Mouse (Mus musculus) embryo, embryonic 11.5 days (tissue): ENCODE measurements around the gene Abca6.
A peak's percentile ranks its signal among the peaks of the same experiment; 100 is the strongest.

Experiments
- DNase-seq: peaks from one replicate; pipeline ENCODE4 v3.0.0-alpha.2; 2012; ENCODE audit warnings: low read depth, low spot score

Abca6 gene

DNA sequence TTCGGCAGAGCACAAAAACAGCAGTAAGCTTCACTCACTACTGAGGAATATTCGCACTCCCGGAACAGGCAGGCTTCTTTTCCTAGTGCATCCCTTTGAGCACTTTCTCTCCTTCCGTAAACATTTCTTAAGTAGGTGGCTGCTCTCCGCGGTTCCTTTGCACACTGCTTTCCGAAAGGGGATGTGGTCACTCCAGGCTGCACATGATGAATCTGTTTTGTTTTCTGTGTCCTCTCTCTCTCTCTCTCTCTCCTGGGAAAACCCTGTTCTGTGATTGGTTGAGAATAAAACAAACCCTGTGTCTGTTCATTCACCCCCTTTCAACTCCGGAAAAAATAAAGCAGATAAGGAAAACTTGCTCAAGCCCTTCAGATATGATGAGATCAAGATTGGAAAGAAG lies at the start of gene Abca6:
TSS of gene Abca6 (minus strand) at position 243 of the 400 bp plus-strand sequence.
- no peak for DNase-seq

DNA sequence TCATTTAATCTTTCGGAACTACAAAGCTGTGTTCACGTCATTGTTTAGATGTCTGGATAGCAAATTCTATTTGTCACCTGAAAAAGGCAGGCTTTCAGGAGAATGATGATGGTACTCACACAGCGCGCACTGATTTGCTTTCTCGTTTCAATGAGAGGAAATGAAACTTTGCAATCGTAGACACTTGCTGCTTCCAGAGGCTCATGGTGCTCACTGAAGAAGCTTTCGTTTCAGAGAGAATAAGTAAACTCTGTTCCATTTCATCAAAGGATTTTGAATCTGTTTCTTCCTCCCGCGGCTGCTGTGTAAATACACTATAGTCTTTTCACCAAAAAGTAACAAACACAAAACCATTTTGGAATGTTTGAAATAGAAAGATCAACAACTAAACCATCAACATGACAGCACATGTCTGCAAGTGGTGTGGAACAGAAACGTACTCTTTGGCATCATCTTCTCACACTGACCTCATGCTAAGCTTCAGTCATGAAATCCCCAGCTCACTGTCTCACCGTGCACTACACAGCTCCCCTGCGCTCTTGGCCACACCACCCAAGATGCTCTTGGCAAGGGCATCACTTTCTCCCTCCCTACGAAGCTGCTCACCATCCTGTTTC lies 46.4 kb upstream of the Abca6 start:
- DNase-seq: no peak

DNA sequence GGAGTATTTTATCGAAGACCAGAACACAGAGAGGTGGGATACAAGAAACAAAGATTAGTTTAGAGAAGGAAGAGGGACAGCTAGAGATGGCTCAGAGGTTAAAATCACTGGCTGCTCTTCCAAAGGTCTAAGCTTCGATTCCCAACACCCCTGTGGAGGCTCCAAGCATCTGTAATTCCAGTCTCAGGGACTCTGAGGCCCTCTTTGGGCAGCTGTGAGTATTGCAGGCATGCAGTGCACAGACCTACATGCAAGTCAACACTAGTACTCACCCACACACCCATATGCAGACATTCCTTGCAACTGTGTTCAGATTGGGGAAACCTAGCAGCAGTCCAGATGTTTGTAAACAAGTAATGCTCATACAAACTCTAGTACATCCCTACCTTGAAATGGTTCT lies 39.0 kb upstream of the Abca6 start:
- DNase-seq: no peak

DNA sequence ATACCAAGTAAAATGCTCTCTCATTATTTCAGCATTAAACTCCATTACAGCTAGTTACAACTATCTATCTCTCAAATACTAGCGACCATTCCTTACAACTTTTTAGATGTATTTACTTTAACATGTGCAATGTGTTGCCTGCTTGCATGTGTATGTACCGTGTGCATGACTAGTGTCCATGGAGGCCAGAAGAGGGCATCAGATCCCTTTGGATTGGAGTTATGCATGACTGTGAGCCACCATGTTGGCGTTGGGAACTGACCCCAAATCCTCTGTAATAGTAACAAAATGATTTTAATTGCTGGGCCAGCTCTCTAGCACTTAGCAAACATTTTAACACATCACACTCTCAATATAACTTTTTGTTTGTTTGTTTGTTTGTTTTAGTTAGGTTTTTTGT lies 36.8 kb upstream of the Abca6 start:
- DNase-seq: no peak

DNA sequence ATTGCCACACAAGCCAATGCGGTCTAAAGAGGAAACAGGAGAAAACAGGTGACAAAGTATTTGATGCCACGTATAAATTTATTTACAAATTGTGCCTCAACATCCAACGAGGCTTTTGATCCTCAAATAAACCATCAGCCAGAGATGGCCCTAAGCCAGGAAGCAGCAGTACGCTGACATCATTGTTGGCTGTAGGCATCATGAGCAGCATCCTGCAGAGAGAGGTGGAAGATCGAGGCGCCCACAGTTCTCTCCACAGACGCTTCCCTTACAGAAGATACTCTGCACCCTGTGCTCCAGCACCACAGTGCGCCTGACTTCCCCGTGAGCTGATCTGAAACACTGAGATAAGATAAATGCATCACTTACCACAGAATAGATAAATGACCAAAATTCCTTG lies 36.1 kb upstream of the Abca6 start:
- no peak for DNase-seq

DNA sequence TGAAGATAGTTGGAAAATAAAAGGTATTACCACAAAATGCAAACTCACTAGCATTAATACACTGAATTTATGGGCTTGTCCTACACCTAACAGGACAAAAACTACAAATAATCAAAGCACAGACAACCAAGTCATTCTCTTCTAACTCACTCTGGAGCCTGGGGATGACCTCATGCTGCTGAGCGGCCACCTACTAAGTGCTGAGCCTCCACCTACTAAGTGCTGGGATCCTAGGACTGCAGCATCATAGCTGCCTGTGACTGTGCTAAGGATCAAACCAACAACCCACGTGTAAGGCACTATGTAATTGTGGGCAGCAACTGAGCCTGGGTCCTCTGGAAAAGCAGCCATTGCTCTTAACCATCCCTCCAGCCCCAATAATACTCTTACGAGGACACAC lies 34.8 kb upstream of the Abca6 start:
- no peak for DNase-seq

DNA sequence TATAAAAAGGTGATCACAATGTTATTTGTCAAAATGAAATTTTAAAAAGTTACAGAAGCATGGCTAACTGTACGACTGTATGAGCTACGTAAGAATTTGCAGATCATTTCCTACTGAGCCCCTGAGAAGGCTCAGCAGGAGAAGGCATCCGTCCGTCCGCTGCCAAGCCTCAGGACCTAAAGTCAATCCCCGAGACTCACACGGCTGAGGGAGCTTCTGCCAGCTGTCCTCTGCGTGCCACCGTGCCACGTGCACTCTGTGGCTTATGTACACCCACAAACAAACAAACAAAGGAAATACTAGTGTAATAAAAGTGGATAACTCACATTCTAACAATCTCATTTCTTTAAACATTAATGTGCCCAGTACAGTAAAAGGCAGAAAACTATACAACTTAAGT lies 33.3 kb upstream of the Abca6 start:
- DNase-seq: no peak

DNA sequence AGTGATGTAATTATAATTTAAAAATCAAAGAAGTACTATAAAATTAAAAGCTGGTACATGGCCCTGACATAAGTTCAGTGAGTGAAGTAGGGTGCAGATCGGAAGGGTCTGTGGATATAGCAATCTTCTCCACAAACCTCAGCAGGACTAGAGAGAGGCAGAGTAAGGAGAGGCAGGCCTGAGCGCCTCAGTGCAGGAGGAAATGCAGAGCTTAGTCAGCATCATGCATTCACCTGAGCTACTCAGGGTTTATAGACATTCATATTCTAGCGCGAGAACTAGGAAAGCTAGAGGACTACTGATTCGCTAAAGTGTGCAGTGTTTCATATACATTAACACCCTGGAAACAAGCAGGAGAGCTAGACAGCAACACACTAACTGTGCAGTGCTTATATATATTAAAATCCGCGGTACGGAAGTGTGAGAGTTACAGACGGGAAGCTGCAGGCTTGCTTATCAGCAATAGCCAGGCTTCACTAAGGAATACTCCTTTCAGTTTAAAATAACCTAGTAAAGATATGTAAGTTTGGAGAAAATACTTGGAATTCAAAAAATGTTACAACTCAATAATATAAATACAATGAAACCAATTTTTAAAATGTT lies 32.7 kb upstream of the Abca6 start:
- no peak for DNase-seq

DNA sequence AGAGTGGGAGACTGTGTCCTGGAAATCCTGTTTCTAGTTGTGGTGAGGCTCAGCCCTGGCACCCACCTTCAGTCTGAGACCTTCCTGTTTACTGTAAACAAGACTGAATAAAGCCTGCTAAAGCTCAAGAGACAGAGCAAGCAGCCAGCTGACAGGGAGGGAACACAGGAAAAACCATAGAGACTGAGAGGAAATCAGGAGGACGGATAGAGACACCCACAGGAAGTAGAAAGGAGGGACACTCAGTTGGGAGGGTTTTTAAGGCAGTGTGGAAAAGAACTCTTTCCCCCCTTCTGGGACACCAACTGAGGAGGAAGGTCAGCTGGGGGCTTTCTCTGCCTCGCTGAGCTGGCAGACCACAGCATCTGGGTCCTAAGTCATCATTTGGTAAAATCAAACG lies 23.2 kb upstream of the Abca6 start:
- no peak for DNase-seq

DNA sequence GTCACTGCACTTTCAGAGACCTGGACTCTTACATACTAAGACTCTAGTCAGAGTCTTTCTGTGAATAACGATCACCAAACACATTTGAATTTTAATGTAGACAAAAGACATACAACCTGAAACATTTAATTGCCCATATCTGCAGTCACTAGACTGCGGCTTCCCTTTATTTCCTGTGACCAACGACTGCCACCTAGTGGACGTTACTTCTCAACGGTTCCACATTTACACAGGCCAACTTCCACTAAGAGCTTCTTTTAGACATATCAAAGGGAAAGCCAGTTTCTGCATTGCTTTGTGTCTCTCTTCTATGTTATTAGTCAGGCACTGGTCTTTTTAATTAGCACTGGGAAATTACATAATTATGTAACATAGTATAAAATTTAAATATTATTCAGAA lies 20.2 kb upstream of the Abca6 start:
- DNase-seq: peak; percentile 73

DNA sequence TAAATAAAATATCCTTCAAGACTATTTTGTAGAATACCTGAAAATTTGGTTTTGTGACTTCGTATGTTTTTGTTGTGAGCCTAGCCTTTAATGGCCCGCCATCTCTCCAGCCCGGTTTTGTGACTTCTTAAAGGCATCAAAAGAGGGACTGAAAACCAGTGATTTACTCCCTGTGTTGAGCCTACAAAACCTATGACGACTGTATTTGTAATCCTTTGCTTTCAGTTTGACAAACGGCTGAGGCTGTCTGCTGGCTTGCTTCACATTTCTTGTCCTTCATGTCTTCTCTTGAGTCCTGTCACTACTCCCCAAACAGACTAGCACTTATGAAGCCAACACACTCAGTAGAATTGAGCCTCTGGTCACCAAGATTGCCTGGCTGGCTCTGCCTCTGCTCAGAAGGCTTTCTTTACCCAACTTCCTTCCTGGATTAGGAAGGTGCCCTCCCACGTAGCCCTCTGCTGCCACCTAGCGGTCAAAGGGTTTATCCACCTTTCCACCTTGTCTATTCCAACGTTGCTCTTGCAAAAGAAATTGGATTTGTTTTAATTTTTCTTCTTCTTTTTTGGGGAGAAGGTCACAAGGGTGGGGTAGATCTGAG lies 16.8 kb upstream of the Abca6 start:
- peak; percentile 77 for DNase-seq

DNA sequence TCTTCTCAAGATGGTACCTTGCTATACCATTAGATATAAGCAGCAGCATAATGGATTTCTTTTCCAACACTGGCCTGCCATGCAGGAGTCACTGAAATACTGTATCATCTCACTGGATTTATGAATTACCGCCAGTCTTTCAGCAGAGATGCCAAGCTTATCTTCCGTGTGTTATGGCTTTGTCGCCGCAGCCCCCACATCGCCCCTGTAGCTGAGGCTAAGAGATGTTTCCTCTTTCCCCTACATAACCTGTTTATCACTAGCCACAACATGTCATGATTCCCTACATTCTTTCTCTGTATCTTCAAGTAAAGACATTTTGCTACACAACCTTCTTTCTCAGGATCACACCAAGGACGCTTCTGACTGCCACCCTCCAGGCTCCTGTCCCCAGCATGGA lies 15.7 kb upstream of the Abca6 start:
- no peak for DNase-seq

DNA sequence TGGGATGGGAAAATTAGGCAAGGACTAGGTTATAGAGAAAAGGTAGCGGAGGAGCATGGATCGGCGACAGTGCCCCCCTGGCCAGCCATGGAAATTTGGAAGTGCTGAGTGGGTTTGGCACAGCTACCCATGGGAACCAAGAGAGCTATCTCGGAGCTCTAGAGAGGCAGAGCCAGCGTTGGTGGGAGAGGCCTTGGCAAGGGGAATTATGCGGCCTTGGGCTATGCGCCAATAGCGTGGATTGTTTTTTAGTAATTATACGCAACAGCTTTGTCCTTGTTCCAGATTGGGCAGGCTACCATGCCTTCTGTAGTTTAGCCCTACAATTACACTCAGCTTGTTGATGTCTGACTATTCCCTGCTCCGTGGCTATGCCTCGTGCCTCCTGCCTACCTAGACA lies 15.2 kb upstream of the Abca6 start:
- no peak for DNase-seq

DNA sequence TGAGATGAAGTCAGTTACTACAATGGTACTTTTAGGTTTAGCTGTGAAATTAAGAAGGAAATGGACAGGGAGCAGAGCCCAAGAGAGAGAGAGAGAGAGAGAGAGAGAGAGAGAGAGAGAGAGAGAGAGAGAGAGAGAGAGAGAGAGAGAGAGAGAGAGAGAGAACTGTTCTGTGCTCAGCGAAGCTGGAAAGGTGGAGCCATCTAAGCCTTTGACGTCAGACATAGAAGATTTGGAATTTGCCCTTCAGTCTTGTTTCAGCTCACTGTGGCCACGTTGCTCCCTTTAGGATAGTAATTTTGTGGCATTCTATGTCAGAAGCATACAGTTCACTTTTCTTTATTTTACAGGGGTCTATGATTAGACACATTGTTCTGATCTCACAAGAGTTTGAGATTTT lies 10.3 kb upstream of the Abca6 start:
- no peak for DNase-seq

DNA sequence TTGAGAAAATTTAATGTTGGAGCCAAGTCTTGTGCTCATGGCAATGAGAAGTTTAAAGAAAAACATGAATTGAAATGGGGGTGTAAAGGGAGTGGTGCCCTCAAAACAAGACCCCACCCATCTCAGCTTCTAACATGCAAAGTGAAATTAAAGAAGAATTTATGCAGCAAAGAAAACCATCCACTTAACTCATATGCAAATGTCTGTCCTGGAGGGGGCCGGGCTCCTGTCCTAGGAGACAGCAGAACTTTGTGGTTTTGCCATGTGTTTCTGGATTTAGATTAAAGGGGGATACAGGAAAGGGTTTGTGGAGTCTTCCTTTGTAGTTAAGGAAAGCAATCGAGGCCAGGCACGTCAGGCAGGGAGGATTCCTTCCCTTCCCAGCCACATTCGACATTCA lies 6.3 kb upstream of the Abca6 start:
- DNase-seq: no peak

DNA sequence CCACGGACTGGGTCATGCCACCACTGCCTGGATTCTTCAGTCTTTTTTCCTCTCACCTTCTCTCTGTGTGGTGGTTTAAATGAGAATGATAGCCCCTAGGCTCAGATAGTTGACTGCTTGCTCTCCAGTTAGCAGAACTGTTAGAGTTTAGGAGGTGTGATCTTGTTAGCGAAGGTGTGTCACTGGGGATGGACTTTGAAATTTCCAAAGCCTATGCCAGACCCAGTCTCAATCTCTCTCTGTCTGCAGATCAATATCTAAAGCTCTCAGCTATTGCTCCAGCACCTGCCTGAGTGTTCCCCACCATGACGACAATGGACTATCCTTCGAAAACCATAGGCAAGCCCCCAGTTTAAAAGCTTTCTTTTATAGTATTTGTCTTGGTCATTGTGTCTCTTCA lies 5.5 kb upstream of the Abca6 start:
- no peak for DNase-seq

DNA sequence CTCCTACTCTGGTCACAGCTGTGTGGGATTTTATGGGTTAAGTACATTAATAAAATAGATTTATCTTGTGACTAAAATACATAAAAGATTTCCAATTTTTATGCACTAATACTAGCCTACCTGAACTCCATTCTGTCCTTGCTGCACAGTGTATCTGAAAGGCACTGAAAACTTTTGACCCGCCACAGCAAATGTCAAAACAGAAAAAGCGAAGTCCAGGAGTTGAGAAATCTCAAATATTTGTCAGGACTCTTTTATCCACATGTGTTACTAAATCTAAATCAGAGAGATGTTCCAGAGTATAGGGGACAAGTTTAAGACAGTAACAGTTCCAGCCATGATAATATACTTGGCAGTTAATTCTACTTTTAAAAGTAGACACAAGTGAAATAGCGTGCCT lies 680 bp upstream of the Abca6 start:
- no peak for DNase-seq

DNA sequence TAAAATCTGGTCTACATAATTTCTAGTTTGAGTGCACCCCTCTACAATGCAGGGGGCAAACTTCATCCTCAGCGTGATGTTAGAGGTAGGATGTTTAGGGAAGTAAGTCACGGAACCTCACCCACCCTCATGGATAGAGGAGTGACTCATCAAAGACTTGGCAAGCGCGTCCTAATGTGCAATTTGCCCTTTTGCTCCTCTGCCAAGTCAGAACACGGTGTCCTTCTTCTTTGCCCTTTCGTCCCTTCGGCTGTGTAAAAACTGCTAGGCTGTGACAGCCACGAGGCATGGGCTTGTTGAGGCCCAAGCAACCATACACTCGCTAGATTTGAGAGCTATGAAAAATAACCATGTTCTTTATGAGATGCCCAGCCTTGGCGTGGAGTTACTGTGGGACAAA lies 6.8 kb downstream of the Abca6 start:
- no peak for DNase-seq

DNA sequence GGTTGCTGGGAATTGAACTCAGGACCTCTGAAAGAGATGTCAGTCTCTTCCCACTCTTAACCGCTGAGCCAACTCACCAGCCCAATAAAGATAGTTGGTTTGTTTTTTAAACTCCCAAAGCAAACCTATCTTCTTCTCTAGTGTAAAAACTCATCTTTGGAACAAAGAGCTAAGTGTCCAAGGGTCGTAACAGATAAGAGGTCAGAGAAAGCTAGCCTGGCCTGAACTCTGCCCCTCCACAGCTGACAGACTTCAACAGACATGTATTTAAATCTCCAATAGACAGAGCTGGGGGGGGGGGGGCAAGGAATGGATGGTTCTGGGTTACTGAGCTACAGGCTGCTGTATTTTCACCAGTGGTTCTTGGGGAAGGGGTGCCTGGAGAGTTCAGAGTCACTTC lies 14.1 kb downstream of the Abca6 start:
- DNase-seq: no peak

DNA sequence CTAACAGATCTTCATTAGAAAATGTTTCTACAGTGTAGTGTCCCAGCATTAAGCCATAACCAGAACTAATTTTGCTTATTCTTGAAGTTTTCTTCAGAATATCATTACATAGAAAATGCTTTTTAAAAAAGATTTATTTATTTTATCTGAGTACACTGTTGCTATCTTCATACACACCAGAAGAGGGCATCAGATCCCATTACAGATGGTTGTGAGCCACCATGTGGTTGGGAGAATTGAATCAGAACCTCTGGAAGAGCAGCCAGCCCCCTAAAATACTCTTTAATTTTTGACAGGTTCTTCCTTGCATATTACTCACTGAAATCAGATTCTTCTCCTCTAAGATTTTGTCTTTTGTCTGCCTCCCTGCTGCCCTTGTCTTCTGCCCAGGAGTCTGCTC lies 18.6 kb downstream of the Abca6 start:
- no peak for DNase-seq

DNA sequence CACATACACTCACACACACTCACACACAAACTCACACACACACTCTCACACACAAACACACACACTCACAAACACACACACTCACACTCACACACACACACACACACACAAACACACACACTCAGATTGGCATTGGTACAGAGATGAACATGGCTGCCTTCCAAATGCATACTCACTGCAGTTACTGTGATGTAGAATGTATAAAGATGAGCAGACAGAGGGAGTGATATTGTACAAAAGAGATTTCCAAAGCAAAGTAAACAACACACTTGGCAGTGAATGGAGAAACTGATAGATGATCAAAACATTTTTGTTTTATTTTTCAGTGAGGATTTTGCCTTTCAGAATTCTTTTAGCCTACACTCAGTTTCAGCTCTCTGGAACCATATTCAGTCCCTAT lies 34.5 kb downstream of the Abca6 start:
- no peak for DNase-seq

DNA sequence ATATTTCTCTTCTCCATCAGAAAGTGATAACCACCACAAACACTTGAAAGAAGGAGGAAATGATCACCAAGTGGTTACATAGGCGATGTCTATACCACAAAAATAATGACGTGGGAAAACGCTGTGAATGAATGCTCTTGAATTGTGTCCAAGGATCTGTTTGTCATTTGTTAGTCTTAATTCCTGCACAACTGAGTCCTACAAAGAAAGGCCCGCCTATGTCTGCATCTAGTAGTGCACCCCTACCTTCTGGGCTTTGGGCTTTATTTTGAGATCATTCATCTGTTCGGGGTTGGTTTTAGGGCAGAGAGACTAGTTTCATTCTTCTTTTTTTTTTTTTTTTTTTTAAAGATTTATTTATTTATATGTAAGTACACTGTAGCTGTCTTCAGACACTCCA lies 47.6 kb downstream of the Abca6 start:
- DNase-seq: no peak

DNA sequence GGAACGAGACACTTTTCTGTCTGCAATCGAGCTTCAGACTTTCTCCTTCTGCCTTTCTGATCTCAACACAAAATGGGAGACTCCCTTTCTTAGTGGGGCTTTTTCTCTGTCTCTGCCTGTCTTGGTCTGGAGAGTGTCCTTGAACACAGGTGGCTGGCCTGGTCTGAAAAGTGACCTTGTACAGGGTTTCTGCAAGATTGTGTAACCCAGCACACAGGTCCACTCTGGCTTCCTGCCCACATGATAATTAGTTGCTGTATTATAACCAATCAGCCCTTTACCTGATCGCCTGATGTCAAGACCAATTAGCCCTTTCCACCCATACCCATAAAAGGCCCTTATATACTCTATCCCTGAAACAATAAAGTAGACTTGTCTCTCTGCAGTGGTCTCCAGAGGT lies 52.7 kb downstream of the Abca6 start:
- DNase-seq: no peak
